ENCODE assay signal across 8 mouse cellular contexts in genomic region chr15:79098868-79099267, GRCm38 (mm10). TPM values are rescaled to one million over a fixed set of nuclear protein-coding genes. Genes with fewer than 3 reads are reported as not detected.
DNase-seq lines count a peak whose midpoint lies in the region; ATAC-seq and TF ChIP-seq lines count a peak whose summit lies in the region.

No protein-coding gene starts in this region.

- no peaks in the 10 kb centered on the region for H3K9me3 ChIP-seq in intestine, embryonic 16.5 days (ENCODE audit: control insufficient read depth, low read length)
- H3K9me3 ChIP-seq in liver, embryonic 11.5 days (ENCODE audit: control insufficient read depth, low read length) = no peaks in the 10 kb centered on the region
- no peaks in the 10 kb centered on the region for H3K9me3 ChIP-seq in stomach, postnatal 0 days (ENCODE audit: control insufficient read depth, low read length)

- H3K9ac ChIP-seq in intestine, embryonic 16.5 days (ENCODE audit: low read depth, low read length) = no peak overlapping the region
- H3K9ac ChIP-seq in liver, embryonic 11.5 days (ENCODE audit: low read depth, low read length) = peak overlapping the region; percentile 2; the same call in 1 of the 2 replicates
- 0 out of 2 replicates have a peak overlapping the region, but pooled peaks have one; percentile 18 for H3K9ac ChIP-seq in stomach, postnatal 0 days (ENCODE audit: low read length)

- H3K27ac ChIP-seq in intestine, embryonic 16.5 days (ENCODE audit: low read length) = peak overlapping the region; percentile 49; the same call in 1 of the 2 replicates
- H3K27ac ChIP-seq in liver, embryonic 11.5 days (ENCODE audit: low read depth, low read length) = peak overlapping the region; percentile 25
- peak overlapping the region; percentile 94 for H3K27ac ChIP-seq in stomach, postnatal 0 days (replicated peaks)

- H3K4me1 ChIP-seq in intestine, embryonic 16.5 days (ENCODE audit: control insufficient read depth, insufficient read depth, low read length) = peaks cover 31% of the 10 kb centered on the region
- peaks cover 28% of the 10 kb centered on the region for H3K4me1 ChIP-seq in liver, embryonic 11.5 days (replicated peaks; ENCODE audit: control insufficient read depth, insufficient read depth, low read length)
- peaks cover 19% of the 10 kb centered on the region for H3K4me1 ChIP-seq in stomach, postnatal 0 days (replicated peaks; ENCODE audit: control insufficient read depth, insufficient read depth)

- no peak for TF ChIP-seq EP300 in stomach, postnatal 0 days (optimal IDR thresholded peaks at IDR 0.05)

- peak; percentile 29 for DNase-seq in urinary bladder, postnatal 14 days (ENCODE audit: low spot score)
- no peak for DNase-seq in urinary bladder, adult 2 months (ENCODE audit: low spot score)
- no peak for DNase-seq in liver, embryonic 11.5 days (ENCODE audit: low spot score)
- DNase-seq in stomach, postnatal 0 days (ENCODE audit: low spot score) = no peak
- no peak for DNase-seq in Muller cell, postnatal 12 days (ENCODE audit: inconsistent ontology term)
- no peak for DNase-seq in left cerebral cortex, adult 18-20 months (ENCODE audit: low spot score in 2 of 2)
- no peak for DNase-seq in thymus, postnatal 4 days

- ATAC-seq in intestine, embryonic 16.5 days = no peak
- no peak for ATAC-seq in liver, embryonic 11.5 days (replicated peaks; ENCODE audit: low FRiP score)
- ATAC-seq in stomach, postnatal 0 days (ENCODE audit: low FRiP score, low TSS enrichment) = no peak

- H3K4me2 ChIP-seq in intestine, embryonic 16.5 days (ENCODE audit: low read depth, low read length) = no peak overlapping the region
- no peak overlapping the region; the same call in 1 of the 2 replicates for H3K4me2 ChIP-seq in liver, embryonic 11.5 days
- H3K4me2 ChIP-seq in stomach, postnatal 0 days (replicated peaks; ENCODE audit: low read depth) = no peak overlapping the region

- no peak overlapping the region for H3K4me3 ChIP-seq in intestine, embryonic 16.5 days (ENCODE audit: low read length)
- H3K4me3 ChIP-seq in liver, embryonic 11.5 days (ENCODE audit: low read depth, low read length) = no peak overlapping the region
- H3K4me3 ChIP-seq in stomach, postnatal 0 days (ENCODE audit: low read depth, low read length) = no peak overlapping the region

- 59% methylated on average over 7 of the region's 7 CpGs for WGBS in intestine, embryonic 16.5 days
- WGBS in liver, embryonic 11.5 days = 28% methylated on average over 7 of the region's 7 CpGs
- WGBS in stomach, postnatal 0 days = 49% methylated on average over 7 of the region's 7 CpGs

- H3K36me3 ChIP-seq in intestine, embryonic 16.5 days (ENCODE audit: control insufficient read depth, insufficient read depth, low read length) = no peaks in the 10 kb centered on the region
- H3K36me3 ChIP-seq in liver, embryonic 11.5 days (ENCODE audit: control insufficient read depth, insufficient read depth, low read length) = peaks cover 8% of the 10 kb centered on the region
- no peaks in the 10 kb centered on the region; the same call in 1 of the 2 replicates for H3K36me3 ChIP-seq in stomach, postnatal 0 days (ENCODE audit: control insufficient read depth, insufficient read depth, low read length)

- no peak for TF ChIP-seq CTCF in stomach, postnatal 0 days (IDR thresholded peaks at IDR 0.05; ENCODE audit: low read depth)

- H3K27me3 ChIP-seq in intestine, embryonic 16.5 days (replicated peaks; ENCODE audit: control insufficient read depth, insufficient read depth, low read length) = no peaks in the 10 kb centered on the region
- no peaks in the 10 kb centered on the region for H3K27me3 ChIP-seq in liver, embryonic 11.5 days (replicated peaks; ENCODE audit: control insufficient read depth, insufficient read depth, low read length)
- no peaks in the 10 kb centered on the region for H3K27me3 ChIP-seq in stomach, postnatal 0 days (ENCODE audit: control insufficient read depth, insufficient read depth, low read length)

RNA-seq across cellular contexts. Expression of gene Micall1, which starts 9.8 kb away (rescaled TPM):
- polyA plus RNA-seq in urinary bladder, adult 2 months (2012; rRNA removed) = 63.5 and 79.4 TPM in 2 replicates
- 5.2 and 6.3 TPM in 2 replicates for polyA plus RNA-seq in intestine, embryonic 16.5 days (2015; fragmentation: Nextera tagmentation; extraction: Ambion mirVana)
- 4.1 and 5.7 TPM in 2 replicates for polyA plus RNA-seq in liver, embryonic 11.5 days (2014; fragmentation: Nextera tagmentation; extraction: Ambion mirVana)
- 7.0 and 7.8 TPM in 2 replicates for polyA plus RNA-seq in stomach, postnatal 0 days (2015; fragmentation: Nextera tagmentation; extraction: Ambion mirVana)
- total RNA-seq in left cerebral cortex, adult 18-20 months (2021) = 10 to 100 TPM; 22.2 to 26.8 TPM

RNA-seq across cellular contexts. Expression of gene Eif3l, which starts 23.9 kb away (rescaled TPM):
- polyA plus RNA-seq in urinary bladder, adult 2 months (2012; rRNA removed) = 125 and 145 TPM in 2 replicates
- 221 and 238 TPM in 2 replicates for polyA plus RNA-seq in intestine, embryonic 16.5 days (2015; fragmentation: Nextera tagmentation; extraction: Ambion mirVana)
- polyA plus RNA-seq in liver, embryonic 11.5 days (2014; fragmentation: Nextera tagmentation; extraction: Ambion mirVana) = 257 and 291 TPM in 2 replicates
- 132 and 135 TPM in 2 replicates for polyA plus RNA-seq in stomach, postnatal 0 days (2015; fragmentation: Nextera tagmentation; extraction: Ambion mirVana)
- total RNA-seq in left cerebral cortex, adult 18-20 months (2021) = 10 to 100 TPM; 66.5 to 68.2 TPM

RNA-seq across cellular contexts. Expression of gene Ankrd54, which starts 36.2 kb away (rescaled TPM):
- polyA plus RNA-seq in urinary bladder, adult 2 months (2012; rRNA removed) = 24.5 and 26.0 TPM in 2 replicates
- polyA plus RNA-seq in intestine, embryonic 16.5 days (2015; fragmentation: Nextera tagmentation; extraction: Ambion mirVana) = 56.4 and 57.5 TPM in 2 replicates
- 57.2 and 61.5 TPM in 2 replicates for polyA plus RNA-seq in liver, embryonic 11.5 days (2014; fragmentation: Nextera tagmentation; extraction: Ambion mirVana)
- 27.1 and 28.0 TPM in 2 replicates for polyA plus RNA-seq in stomach, postnatal 0 days (2015; fragmentation: Nextera tagmentation; extraction: Ambion mirVana)
- 10 to 100 TPM; 17.8 to 24.9 TPM for total RNA-seq in left cerebral cortex, adult 18-20 months (2021)

RNA-seq across cellular contexts. Expression of gene Polr2f, which starts 41.9 kb away (rescaled TPM):
- polyA plus RNA-seq in urinary bladder, adult 2 months (2012; rRNA removed) = 145 and 194 TPM in 2 replicates
- polyA plus RNA-seq in intestine, embryonic 16.5 days (2015; fragmentation: Nextera tagmentation; extraction: Ambion mirVana) = 287 and 317 TPM in 2 replicates
- 432 and 463 TPM in 2 replicates for polyA plus RNA-seq in liver, embryonic 11.5 days (2014; fragmentation: Nextera tagmentation; extraction: Ambion mirVana)
- 308 and 320 TPM in 2 replicates for polyA plus RNA-seq in stomach, postnatal 0 days (2015; fragmentation: Nextera tagmentation; extraction: Ambion mirVana)
- 100 to 1,000 TPM; 102 to 111 TPM for total RNA-seq in left cerebral cortex, adult 18-20 months (2021)

RNA-seq across cellular contexts. Expression of gene 1700088E04Rik, which starts 42.2 kb away (rescaled TPM):
- 3.7 and 4.0 TPM in 2 replicates for polyA plus RNA-seq in urinary bladder, adult 2 months (2012; rRNA removed)
- 4.2 and 5.7 TPM in 2 replicates for polyA plus RNA-seq in intestine, embryonic 16.5 days (2015; fragmentation: Nextera tagmentation; extraction: Ambion mirVana)
- 1.8 and 2.2 TPM in 2 replicates for polyA plus RNA-seq in liver, embryonic 11.5 days (2014; fragmentation: Nextera tagmentation; extraction: Ambion mirVana)
- polyA plus RNA-seq in stomach, postnatal 0 days (2015; fragmentation: Nextera tagmentation; extraction: Ambion mirVana) = 6.4 and 7.9 TPM in 2 replicates
- 10 to 100 TPM in 1 of 2 experiments, 1 to 10 TPM in 1; 7.3 to 10.8 TPM for total RNA-seq in left cerebral cortex, adult 18-20 months (2021)

Comparison
In these comparisons a context has a peak if more than half of its experiments do, and no peak if none do; other contexts are left out.
1. H3K27ac ChIP-seq: peak in every context shown above with its lines; median percentile 94 in stomach, postnatal 0 days; 49 in intestine, embryonic 16.5 days; 25 in liver, embryonic 11.5 days.